Mouse (Mus musculus) cerebellum, adult 8-10 months (tissue): ENCODE data around the gene Mroh8.
"Not testable (repeated sequence)": the region's sequence is repeated elsewhere in the genome, so short reads cannot be mapped to it uniquely, and the experiment has no call there.

Experiments
- DNase-seq: peaks from one replicate; pipeline ENCODE4 v3.0.0; 2022

The Mroh8 gene

GRCm38 (mm10) chr2:157186504-157186903, 92.8 kb downstream of the Mroh8 start:
- DNase-seq = no peak

DNA sequence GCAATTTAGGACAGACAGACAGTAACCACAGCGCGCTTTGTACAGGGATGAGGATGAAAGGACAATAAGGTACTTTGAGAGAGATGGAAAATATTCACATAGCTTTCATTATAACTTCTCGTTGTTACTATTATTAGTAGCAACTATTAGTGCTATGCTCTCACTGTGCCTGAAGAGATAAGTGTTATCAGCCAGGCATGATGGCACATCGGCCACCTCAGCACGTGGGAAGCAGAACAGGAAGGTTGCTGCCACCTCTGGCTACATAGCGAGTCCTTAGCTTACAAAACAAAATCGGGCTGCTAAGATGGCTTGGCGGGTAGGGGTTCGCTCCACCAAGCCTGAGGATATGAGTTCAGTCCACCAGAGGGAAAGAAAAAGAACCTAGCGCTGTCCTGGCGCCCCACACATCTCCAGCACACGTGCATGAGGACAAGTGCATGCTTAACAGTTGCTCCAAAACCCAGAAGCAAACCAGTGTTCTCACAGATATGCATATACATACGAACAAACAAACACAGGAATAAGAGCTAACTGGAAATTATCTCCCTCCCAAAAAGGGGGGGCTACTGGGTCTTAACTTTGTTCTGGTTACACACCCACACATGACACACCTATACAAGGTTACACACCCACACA, 94.2 kb downstream of the Mroh8 start:
- DNase-seq = no peak

DNA sequence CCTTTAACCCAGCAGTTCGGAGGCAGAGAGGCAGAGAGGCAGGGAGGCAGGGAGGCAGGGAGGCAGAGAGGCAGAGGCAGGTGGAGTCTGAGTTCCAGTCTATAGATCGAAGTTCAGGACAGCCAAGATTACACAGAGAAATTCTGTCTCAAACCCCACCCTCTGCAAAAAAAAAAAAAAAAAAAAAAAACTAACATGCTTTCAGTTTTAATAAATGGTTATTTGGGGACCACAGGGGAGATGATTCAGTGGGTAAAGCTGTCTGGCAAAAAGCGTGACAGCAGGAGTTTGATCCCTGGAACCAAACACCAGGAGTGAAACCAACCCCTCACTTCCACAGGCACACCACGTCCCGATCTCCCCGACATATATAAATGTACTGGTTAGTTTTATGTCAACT, 101.2 kb downstream of the Mroh8 start:
- DNase-seq = no peak

DNA sequence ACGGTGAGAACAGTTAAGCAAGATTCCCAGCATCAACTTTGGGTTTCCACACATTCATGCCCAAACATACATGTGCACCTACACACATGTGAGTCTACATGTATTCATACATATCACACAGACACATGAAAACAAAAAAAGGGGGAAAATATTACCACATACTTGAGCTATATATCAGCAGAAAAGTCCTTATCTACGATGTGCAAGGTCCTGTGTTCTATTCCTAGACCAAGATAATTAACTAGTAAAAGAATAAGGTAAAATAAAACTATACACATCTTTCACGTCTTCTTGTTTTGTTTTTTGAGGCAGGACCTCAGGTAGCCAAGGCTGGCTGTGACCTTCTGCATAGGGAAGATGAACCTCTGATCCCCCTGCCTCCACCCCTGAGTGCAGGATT, 103.1 kb downstream of the Mroh8 start:
- no peak for DNase-seq

DNA sequence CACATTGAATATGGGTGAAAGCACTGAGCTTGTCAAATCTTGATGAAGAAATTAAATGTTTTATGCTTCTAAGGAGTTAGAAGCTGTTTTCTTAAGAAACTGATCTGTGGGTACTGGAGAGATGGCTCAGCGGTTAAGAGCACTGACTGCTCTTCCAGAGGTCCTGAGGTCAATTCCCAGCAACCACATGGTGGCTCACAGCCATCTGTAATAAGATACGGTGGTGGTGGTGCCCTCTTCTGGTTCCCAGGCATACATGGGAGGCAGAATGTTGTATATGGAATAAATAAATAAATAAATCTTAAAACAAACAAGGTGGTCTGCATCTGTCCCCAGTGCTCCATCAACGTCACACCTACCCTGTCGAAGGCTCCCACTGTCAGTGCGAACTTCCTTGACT, 104.9 kb downstream of the Mroh8 start:
- no peak for DNase-seq

GRCm38 (mm10) chr2:157173555-157173954, 105.8 kb downstream of the Mroh8 start:
- DNase-seq = no peak

GRCm38 (mm10) chr2:157172984-157173383, 106.4 kb downstream of the Mroh8 start:
- no peak for DNase-seq

GRCm38 (mm10) chr2:157170626-157171025, 108.7 kb downstream of the Mroh8 start:
- DNase-seq = no peak

DNA sequence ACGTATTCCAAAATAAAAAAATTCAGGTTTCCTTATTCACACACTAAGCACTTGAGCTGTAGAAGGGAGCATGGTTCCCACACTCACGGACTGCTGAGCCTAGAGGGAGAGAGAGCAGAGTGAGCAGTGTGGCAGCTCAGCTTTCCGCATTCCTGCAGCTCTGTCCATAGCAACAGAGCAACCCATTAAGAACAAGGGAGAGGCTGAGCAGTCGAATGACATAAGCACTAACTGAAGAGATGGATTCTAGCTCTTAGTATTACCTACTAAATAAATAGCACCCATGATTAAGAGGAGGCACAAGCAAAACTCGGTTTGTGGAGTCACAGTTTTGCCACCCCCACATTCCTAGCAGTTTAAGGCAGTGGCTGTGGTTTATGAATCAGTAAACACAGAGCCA, 109.2 kb downstream of the Mroh8 start:
- DNase-seq = no peak

DNA sequence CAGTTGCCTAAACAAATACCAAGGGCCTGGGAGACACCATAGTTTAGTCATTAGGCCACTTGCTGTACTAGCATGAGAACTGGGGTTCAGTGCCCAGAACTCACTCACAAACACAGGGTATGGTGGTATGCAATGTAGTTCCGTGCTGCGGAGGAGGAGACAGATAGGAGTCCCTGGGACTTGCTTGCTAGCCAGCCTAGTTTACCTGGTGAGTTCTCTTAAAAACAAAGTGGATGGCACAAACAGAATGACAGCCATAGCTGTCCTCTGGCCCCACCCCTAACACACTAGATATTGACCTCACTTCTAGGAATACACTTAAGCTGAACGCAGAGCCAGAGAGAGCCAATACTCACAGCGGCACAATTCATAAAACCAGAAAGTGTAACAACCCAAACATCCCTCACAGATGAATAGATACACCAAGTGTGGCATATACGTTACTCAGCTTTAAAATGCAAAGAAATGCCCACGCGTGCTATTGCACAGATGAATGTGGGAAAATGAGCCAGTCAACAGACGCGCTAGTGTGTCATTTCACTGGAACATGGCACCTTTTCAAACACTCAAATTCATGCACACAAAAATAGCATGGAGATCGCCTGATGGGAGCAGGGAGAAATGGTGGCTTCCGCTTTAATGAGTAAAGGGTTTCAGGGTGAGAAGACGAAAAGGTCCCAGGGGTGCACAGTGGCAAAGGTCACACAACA, 112.8 kb downstream of the Mroh8 start:
- DNase-seq = no peak

DNA sequence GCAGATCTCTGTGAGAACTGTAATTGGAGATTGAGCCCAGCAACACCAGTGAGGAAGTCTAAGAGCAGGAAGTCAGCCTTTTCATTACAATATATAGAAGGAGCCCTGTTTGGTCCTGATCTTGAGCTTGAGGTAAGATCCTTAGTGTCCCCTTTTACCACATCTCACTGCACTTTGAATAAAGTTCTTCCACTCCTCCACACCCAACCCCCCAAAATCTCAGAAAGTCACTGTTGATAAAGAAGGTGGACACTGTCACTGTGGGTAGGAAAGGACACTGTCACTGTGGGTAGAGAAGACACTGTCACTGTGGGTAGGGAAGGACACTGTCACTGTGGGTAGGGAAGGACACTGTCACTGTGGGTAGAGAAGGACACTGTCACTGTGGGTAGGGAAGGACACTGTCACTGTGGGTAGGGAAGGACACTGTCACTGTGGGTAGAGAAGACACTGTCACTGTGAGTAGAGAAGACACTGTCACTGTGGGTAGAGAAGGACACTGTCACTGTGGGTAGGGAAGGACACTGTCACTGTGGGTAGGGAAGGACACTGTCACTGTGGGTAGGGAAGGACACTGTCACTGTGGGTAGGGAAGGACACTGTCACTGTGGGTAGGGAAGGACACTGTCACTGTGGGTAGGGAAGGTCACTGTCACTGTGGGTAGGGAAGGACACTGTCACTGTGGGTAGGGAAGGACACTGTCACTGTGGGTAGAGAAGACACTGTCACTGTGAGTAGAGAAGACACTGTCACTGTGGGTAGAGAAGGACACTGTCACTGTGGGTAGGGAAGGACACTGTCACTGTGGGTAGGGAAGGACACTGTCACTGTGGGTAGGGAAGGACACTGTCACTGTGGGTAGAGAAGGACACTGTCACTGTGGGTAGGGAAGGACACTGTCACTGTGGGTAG, 113.8 kb downstream of the Mroh8 start:
- not testable (repeated sequence) for DNase-seq

DNA sequence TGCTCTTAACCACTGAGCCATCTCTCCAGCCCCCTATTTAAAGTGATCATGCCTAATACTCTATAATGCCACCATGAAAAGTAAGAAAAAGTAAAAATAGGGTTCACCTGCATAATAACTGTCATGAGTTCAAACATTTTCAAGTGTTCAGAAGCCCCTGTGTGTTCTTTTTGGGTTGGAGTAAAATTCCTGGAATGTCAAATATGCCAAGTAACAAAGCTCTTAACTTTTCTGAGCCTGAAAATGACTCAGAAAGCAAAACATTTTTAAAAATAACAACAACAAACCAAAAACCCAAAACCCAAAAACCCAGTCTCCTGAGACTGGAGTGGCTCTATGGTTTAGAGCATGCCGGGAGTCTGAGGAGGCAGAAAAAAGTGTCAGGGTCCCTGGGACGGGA, 115.2 kb downstream of the Mroh8 start:
- DNase-seq = no peak
